In the genomic region with DNA sequence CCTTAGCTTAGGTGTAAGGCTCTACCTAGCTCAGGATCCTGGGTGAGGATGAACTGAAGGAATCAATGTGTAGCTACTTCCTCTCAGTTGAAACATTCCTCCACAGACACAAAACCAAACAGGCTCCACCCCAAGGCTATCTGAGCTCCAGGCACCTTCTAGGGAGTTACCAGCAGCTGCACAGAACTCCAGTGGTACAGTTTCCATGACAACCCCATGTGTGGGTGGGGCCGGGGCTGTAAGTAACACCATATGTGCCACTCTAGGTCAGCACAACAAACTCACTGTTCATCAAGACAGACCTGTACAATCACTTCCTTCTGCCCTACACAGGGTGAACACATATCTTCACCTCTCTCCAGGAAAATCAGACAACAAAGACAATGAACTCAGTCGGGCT, we compare ENCODE assay signal across 2 mouse cellular contexts.
TF ChIP-seq lines count a peak whose summit lies in the region.

No protein-coding gene starts in this region.

TF ChIP-seq in CH12.LX, 34 proteins besides CTCF, POLR2A, EP300 and RAD21:
- TF ChIP-seq TCF12 (IDR thresholded peaks at IDR 0.05; ENCODE audit: low read depth, low read length) (no peak), TBP (conservative IDR thresholded peaks at IDR 0.05; ENCODE audit: low read depth, low read length) (no peak)

TF ChIP-seq in MEL, 35 proteins besides CTCF, POLR2A, EP300 and RAD21 (continued from another document):
- TF ChIP-seq TAL1 (IDR thresholded peaks at IDR 0.05; ENCODE audit: low read length) (no peak), ZKSCAN1 (IDR thresholded peaks at IDR 0.05; ENCODE audit: low read depth, low read length) (no peak), ELF1 (IDR thresholded peaks at IDR 0.05; ENCODE audit: low read depth, low read length) (no peak), MEF2A (IDR thresholded peaks at IDR 0.05; ENCODE audit: extremely low read depth, insufficient replicate concordance, low read depth, low read length, poor library complexity, severe bottlenecking) (no peak), NRF1 (IDR thresholded peaks at IDR 0.05; ENCODE audit: insufficient read depth, low read depth, low read length, poor library complexity, severe bottlenecking) (no peak)
